Mouse (Mus musculus) lung, adult 2 months (tissue): ENCODE results near the gene Awat1. TPM values are rescaled to one million over a fixed set of nuclear protein-coding genes. Genes with fewer than 3 reads are reported as not detected.

Experiments
- DNase-seq: peaks from one replicate; pipeline ENCODE4 v3.0.0; 2022
- H3K4me1 ChIP-seq: fragments of 200-500 bp; 2 replicates; pipeline ENCODE4 v1.6.1; 2011; ENCODE audit warnings: low read length; ENCODE audit not compliant: control insufficient read depth, insufficient read depth
- H3K4me3 ChIP-seq: fragments of 200-500 bp; replicated peaks from 2 replicates; pipeline ENCODE3; 2011; ENCODE audit warnings: low read depth, mild to moderate bottlenecking, control low read depth, low read length; ENCODE audit errors: extremely low read depth
- CTCF ChIP-seq: fragments of 200-500 bp; IDR thresholded peaks from 2 replicates; pipeline ENCODE4 v1.5.1; 2011; ENCODE audit warnings: mild to moderate bottlenecking, low read length, control low read depth; ENCODE audit not compliant: insufficient read depth
- POLR2A ChIP-seq: fragments of 200-500 bp; IDR thresholded peaks from 2 replicates; pipeline ENCODE4 v1.6.1; 2011; ENCODE audit warnings: low read depth, mild to moderate bottlenecking, control low read depth, low read length, borderline replicate concordance; ENCODE audit errors: extremely low read depth
- WGBS: fragments of 180-500 bp; shearing (Covaris S2); methylation state at CpG from one replicate; pipeline ENCODE4 v1.1.7; 2018; 5-methylcytosine and 5-hydroxymethylcytosine counted together
- polyA plus RNA-seq: library from polyadenylated mRNA; depleted of rRNA; stranded (reverse); fragments of >200 nt; gene quantifications from 2 replicates; pipeline ENCODE4 v1.2.3, GENCODE M21; 2012; rRNA removed

The Awat1 gene
- polyA plus RNA-seq, 1 experiment: not detected

- no peak overlapping the region for H3K4me3 ChIP-seq
Measured at GRCm38 (mm10) chrX:100624242-100624641, 52.2 kb downstream of the Awat1 start.

GRCm38 (mm10) chrX:100625146-100625545 is 53.1 kb downstream of the Awat1 start:
- TF ChIP-seq CTCF: no peak
- no peak for TF ChIP-seq POLR2A
- Histone ChIP-seq H3K4me1 (peaks cover 2% of the 10 kb centered on the region; the same call in 1 of the 2 replicates), H3K4me3 (peak overlapping the region; percentile 28)
- WGBS: 45% methylated on average over 7 of the region's 7 CpGs
- DNase-seq: no peak

More at GRCm38 (mm10) chrX:100624242-100624641, 52.2 kb downstream of the Awat1 start:
- no peak for DNase-seq
- TF ChIP-seq CTCF (no peak), POLR2A (no peak)
- WGBS: 85% methylated on average over 4 of the region's 4 CpGs
- H3K4me1 ChIP-seq: peaks cover 2% of the 10 kb centered on the region; the same call in 1 of the 2 replicates

GRCm38 (mm10) chrX:100625546-100625801 is 53.4 kb downstream of the Awat1 start, which contains the start of gene Kif4:
TSS of gene Kif4 (plus strand) at chrX:100625737.
- TF ChIP-seq CTCF: no peak
- no peak for TF ChIP-seq POLR2A
- 28% methylated on average over 3 of the region's 3 CpGs for WGBS
- H3K4me1 ChIP-seq: peaks cover 2% of the 10 kb centered on the region; the same call in 1 of the 2 replicates
- no peak for DNase-seq
- H3K4me3 ChIP-seq: peak within 1 kb of the TSS; percentile 83

GRCm38 (mm10) chrX:100625802-100626793 is 54.0 kb downstream of the Awat1 start, which contains the start of gene Pdzd11:
TSS of gene Pdzd11 (minus strand) at chrX:100626568.
- WGBS: 34% methylated on average over 62 of the region's 62 CpGs
- peak; percentile 77 for DNase-seq
- Histone ChIP-seq H3K4me3 (peak within 1 kb of the TSS; percentile 83), H3K4me1 (peaks cover 2% of the 10 kb centered on the region; the same call in 1 of the 2 replicates)
- TF ChIP-seq POLR2A (peak; percentile 76; the same call in 1 of the 2 replicates), CTCF (no peak)

Other genes with a start within 250 kb of the Awat1 start
- gene Otud6a, start 143.2 kb upstream of the Awat1 start, polyA plus RNA-seq: not detected in 2 replicates
- 0.44 and 0.77 TPM in 2 replicates for gene Awat2, start 129.5 kb upstream of the Awat1 start, polyA plus RNA-seq
- gene Igbp1, start 78.0 kb upstream of the Awat1 start, polyA plus RNA-seq: 11.4 and 15.6 TPM in 2 replicates
- gene Dgat2l6, start 47.4 kb upstream of the Awat1 start, polyA plus RNA-seq: 0.05 TPM in 1 of 2 replicates, not detected in the other
- gene P2ry4, start 22.6 kb downstream of the Awat1 start, polyA plus RNA-seq: 0.03 and 2.2 TPM in 2 replicates
- not detected in 2 replicates for gene Arr3, start 33.2 kb downstream of the Awat1 start, polyA plus RNA-seq
- gene Kif4, start 53.5 kb downstream of the Awat1 start, polyA plus RNA-seq: 0.25 and 0.56 TPM in 2 replicates
- gene Pdzd11, start 54.3 kb downstream of the Awat1 start, polyA plus RNA-seq: 15.1 and 22.5 TPM in 2 replicates
- gene Gdpd2, start 157.6 kb downstream of the Awat1 start, polyA plus RNA-seq: 14.2 and 19.5 TPM in 2 replicates
- gene Dlg3, start 195.5 kb downstream of the Awat1 start, polyA plus RNA-seq: 9.4 and 13.7 TPM in 2 replicates